Mouse (Mus musculus): ENCODE measurements around the gene Rpa3.

- no peak for TF ChIP-seq CTCF (conservative IDR thresholded peaks at IDR 0.05; ENCODE audit: insufficient read depth, insufficient read length, low read depth, low read length)
- no peak for TF ChIP-seq POLR2A (IDR thresholded peaks at IDR 0.05; ENCODE audit: low read depth, low read length)
Measured at GRCm38 (mm10) chr6:8294048-8294784, 35.2 kb upstream of the Rpa3 start.
